Mouse (Mus musculus) ovary, adult 2 months (tissue): ENCODE results near the gene Hist2h2aa1. TPM values are rescaled to one million over a fixed set of nuclear protein-coding genes. Genes with fewer than 3 reads are reported as not detected.

Experiments used
- polyA plus RNA-seq: library from polyadenylated mRNA; depleted of rRNA; stranded (reverse); fragments of >200 nt; gene quantifications from 2 replicates; pipeline ENCODE4 v1.2.3, GENCODE M21; 2012; rRNA removed

Hist2h2aa1 gene
- 589 and 615 TPM in 2 replicates for polyA plus RNA-seq

DNA sequence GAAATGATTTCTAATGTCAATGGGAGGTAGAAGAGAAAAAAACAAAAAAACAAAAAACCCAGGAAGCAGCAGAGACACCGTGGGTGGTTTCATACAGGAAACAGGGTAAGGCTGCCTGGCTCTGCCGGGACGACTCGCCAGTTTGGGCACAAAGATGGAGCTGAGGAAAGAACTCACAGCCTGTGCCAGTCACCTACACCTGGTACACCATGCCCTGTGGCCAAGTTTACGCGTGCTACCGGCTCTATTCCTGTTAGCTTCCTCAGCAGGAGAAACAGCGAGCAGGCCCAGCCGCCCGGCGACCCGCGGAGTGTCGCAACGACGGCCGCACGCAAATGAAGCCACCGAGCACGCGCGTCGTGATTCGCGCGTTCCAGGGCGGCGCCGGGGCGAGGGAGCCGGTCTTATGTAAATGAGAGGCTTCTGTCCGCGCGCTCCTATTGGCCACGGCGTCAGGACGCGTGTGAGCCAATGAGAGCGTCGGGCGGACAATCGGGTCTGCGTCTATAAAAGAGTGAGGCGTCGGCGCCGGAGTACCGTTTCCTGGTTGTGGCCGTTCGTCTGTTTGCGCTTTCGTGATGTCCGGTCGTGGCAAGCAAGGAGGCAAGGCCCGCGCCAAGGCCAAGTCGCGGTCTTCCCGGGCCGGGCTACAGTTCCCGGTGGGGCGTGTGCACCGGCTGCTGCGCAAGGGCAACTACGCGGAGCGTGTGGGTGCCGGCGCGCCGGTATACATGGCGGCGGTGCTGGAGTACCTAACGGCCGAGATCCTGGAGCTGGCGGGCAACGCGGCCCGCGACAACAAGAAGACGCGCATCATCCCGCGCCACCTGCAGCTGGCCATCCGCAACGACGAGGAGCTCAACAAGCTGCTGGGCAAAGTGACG is at the start of gene Hist2h2aa1:
Gene Hist2h2aa1 (plus strand): TSS at position 495 of the 884 bp plus-strand sequence.

DNA sequence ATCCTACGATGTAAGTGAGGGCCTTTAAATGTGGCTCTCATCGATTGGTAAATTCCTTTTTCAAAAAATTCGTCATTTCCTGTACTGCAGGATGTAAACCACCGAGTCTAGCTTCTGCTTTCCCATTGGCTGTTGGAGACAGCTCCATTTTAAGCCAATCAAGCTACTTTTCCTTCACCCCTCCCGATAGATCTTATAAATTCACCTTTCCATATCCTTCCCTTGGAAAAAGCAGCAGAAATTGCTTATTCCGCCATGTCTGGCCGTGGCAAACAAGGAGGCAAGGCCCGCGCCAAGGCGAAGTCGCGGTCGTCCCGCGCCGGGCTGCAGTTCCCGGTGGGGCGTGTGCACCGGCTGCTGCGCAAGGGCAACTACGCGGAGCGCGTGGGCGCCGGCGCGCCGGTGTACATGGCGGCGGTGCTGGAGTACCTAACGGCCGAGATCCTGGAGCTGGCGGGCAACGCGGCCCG is 25.6 kb upstream of the Hist2h2aa1 start, which contains the start of the genes Bola1 and Hist2h2ab:
Gene Bola1 (minus strand): TSS at position 49 of the 470 bp plus-strand sequence.
Gene Hist2h2ab (plus strand): TSS at position 205 of the 470 bp plus-strand sequence.

GRCm38 (mm10) chr3:96220765-96221639 is 24.3 kb upstream of the Hist2h2aa1 start, which contains the start of the genes Hist2h2ac and Hist2h2be:
Gene Hist2h2ac (minus strand): TSS chr3:96220880.
Gene Hist2h2be (plus strand): TSS chr3:96221119.

GRCm38 (mm10) chr3:96238954-96239793 is 6.1 kb upstream of the Hist2h2aa1 start, which contains the start of gene Hist2h3c2:
Gene Hist2h3c2 (minus strand): TSS chr3:96239127.

DNA sequence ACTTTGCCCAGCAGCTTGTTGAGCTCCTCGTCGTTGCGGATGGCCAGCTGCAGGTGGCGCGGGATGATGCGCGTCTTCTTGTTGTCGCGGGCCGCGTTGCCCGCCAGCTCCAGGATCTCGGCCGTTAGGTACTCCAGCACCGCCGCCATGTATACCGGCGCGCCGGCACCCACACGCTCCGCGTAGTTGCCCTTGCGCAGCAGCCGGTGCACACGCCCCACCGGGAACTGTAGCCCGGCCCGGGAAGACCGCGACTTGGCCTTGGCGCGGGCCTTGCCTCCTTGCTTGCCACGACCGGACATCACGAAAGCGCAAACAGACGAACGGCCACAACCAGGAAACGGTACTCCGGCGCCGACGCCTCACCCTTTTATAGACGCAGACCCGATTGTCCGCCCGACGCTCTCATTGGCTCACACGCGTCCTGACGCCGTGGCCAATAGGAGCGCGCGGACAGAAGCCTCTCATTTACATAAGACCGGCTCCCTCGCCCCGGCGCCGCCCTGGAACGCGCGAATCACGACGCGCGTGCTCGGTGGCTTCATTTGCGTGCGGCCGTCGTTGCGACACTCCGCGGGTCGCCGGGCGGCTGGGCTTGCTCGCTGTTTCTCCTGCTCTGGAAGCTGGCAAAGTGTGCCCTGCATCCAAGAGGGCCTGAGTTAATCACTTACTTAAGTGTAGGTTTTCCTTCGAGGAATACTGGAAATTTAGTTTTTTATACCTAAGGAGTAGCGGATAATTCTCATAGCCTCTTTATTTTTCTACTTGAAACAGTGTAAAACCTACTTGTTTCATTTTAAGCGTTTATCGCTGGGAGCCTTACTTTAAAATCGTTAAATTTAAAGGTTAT is 5.1 kb upstream of the Hist2h2aa1 start, which contains the start of gene Hist2h2aa2:
Gene Hist2h2aa2 (minus strand): TSS at position 328 of the 850 bp plus-strand sequence.

DNA sequence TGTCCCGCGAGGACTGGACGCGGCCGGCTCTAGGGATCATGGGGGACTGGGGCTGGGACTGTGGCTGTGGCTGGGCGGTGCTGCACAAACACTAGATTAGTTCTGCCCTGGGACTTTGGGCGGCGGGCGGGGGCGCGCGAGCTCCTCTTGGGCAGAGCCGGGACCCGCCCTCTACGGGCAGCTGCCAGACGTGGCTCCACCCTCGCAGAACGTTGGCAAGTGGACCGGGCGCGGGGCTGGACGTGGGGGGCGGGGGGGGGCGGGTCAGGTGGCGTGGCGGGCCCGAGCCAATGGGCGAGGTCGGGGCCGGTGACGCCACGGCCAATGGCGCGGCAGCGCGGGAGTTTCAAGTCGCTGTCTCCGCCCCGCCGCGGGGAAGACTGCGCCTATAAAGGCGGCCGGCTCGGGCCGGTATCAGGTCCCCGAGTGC is 1.1 kb downstream of the Hist2h2aa1 start, which contains the start of gene Hist2h3c1:
Gene Hist2h3c1 (plus strand): TSS at position 259 of the 430 bp plus-strand sequence.

GRCm38 (mm10) chr3:96262979-96263550 is 17.8 kb downstream of the Hist2h2aa1 start, which contains the start of gene Hist2h4:
Gene Hist2h4 (minus strand): TSS chr3:96263311.

GRCm38 (mm10) chr3:96268051-96268775 is 22.9 kb downstream of the Hist2h2aa1 start, which contains the start of gene Hist2h3b:
Gene Hist2h3b (plus strand): TSS chr3:96268654.

DNA sequence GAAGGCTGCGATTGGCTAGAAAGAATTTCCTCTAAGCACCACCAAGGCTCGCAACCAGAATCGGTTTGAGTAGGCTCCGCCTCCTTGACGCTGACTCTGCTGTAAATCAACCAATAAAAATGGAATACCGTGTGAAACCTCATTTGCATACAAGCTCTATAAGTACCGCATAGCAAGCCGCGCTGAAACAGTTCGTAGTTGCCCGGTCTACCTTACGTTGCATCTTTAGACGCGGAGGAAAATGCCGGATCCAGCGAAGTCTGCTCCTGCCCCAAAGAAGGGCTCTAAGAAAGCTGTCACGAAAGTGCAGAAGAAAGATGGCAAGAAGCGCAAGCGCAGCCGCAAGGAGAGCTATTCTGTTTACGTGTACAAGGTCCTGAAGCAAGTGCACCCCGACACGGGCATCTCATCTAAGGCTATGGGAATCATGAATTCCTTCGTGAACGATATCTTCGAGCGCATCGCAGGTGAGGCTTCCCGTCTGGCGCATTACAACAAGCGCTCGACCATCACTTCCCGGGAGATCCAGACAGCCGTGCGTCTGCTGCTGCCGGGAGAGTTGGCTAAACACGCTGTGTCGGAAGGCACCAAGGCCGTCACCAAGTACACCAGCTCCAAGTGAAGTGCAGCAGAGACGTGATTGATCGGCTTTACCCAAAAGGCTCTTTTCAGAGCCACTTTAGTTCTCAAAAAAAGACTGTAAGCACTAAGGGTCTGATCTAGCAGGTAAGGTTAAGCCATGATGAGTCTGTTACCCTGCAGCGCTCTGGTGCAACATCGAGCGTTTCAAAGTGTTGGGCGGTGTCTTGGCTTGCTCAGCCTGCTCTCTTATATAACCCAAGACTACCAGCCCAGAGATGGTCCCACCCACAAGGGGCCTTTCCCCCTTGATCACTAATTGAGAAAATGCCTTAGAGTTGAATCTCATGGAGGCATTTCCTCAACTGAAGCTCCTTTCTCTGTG is 24.5 kb downstream of the Hist2h2aa1 start, which contains the start of gene Hist2h2bb:
Gene Hist2h2bb (plus strand): TSS at position 242 of the 964 bp plus-strand sequence.

GRCm38 (mm10) chr3:96293787-96294186 is 48.5 kb downstream of the Hist2h2aa1 start, which contains the start of gene Fcgr1:
Gene Fcgr1 (minus strand): TSS chr3:96293969.

Other genes with a start within 250 kb of the Hist2h2aa1 start
- gene Plekho1, start 249.5 kb upstream of the Hist2h2aa1 start, polyA plus RNA-seq = 46.0 and 57.5 TPM in 2 replicates
- gene Vps45, start 187.0 kb upstream of the Hist2h2aa1 start, polyA plus RNA-seq = 2.9 and 3.2 TPM in 2 replicates
- gene Otud7b, start 141.0 kb upstream of the Hist2h2aa1 start, polyA plus RNA-seq = 22.1 and 34.9 TPM in 2 replicates
- gene Mtmr11, start 83.5 kb upstream of the Hist2h2aa1 start, polyA plus RNA-seq = 14.5 and 15.9 TPM in 2 replicates
- gene Sf3b4, start 73.2 kb upstream of the Hist2h2aa1 start, polyA plus RNA-seq = 122 and 154 TPM in 2 replicates
- 5.5 and 5.7 TPM in 2 replicates for gene Sv2a, start 64.3 kb upstream of the Hist2h2aa1 start, polyA plus RNA-seq
- gene Bola1, start 25.8 kb upstream of the Hist2h2aa1 start, polyA plus RNA-seq = 105 and 109 TPM in 2 replicates
- 9.3 and 11.4 TPM in 2 replicates for gene Hist2h2ab, start 25.6 kb upstream of the Hist2h2aa1 start, polyA plus RNA-seq
- gene Hist2h2ac, start 24.6 kb upstream of the Hist2h2aa1 start, polyA plus RNA-seq = 22.9 and 40.9 TPM in 2 replicates
- gene Hist2h2be, start 24.4 kb upstream of the Hist2h2aa1 start, polyA plus RNA-seq = 5.9 and 6.1 TPM in 2 replicates
- gene Hist2h3c2, start 6.4 kb upstream of the Hist2h2aa1 start, polyA plus RNA-seq = 107 and 146 TPM in 2 replicates
- gene Hist2h2aa2, start 5.2 kb upstream of the Hist2h2aa1 start, polyA plus RNA-seq = 214 and 474 TPM in 2 replicates
- gene Hist2h3c1, start 1.2 kb downstream of the Hist2h2aa1 start, polyA plus RNA-seq = not detected in 2 replicates
- 5.9 and 6.5 TPM in 2 replicates for gene Hist2h4, start 17.8 kb downstream of the Hist2h2aa1 start, polyA plus RNA-seq
- gene Hist2h3b, start 23.2 kb downstream of the Hist2h2aa1 start, polyA plus RNA-seq = 118 and 152 TPM in 2 replicates
- 6.8 and 7.4 TPM in 2 replicates for gene Hist2h2bb, start 24.3 kb downstream of the Hist2h2aa1 start, polyA plus RNA-seq
- 3.9 and 5.4 TPM in 2 replicates for gene Fcgr1, start 48.5 kb downstream of the Hist2h2aa1 start, polyA plus RNA-seq
- not detected in 2 replicates for gene BC107364, start 206.8 kb downstream of the Hist2h2aa1 start, polyA plus RNA-seq